Mouse (Mus musculus): Measurements from ENCODE around the gene Fam53b. TPM values are rescaled to one million over a fixed set of nuclear protein-coding genes. Genes with fewer than 3 reads are reported as not detected.

Gene Fam53b
- polyA plus RNA-seq, 1 experiment from 2014 or later: 31.2 TPM

GRCm38 (mm10) chr7:132775333-132775732, 38.4 kb downstream of the Fam53b start:
- no peak overlapping the region for H3K27ac ChIP-seq (ENCODE audit: low read length)
- WGBS: 73% methylated on average over 5 of the region's 5 CpGs
- ATAC-seq (no peak), DNase-seq (ENCODE audit: low spot score) (no peak)
- H3K4me2 ChIP-seq (replicated peaks; ENCODE audit: low read depth, low read length): no peak overlapping the region
- peaks cover 7% of the 10 kb centered on the region; the same call in 1 of the 2 replicates for H3K36me3 ChIP-seq (ENCODE audit: insufficient read depth, low read length)
- H3K9ac ChIP-seq (replicated peaks; ENCODE audit: low read depth): no peak overlapping the region
- no peaks in the 10 kb centered on the region for H3K27me3 ChIP-seq (replicated peaks; ENCODE audit: insufficient read depth, low read length)
- no peak overlapping the region for H3K4me3 ChIP-seq (ENCODE audit: low read depth, low read length)
- TF ChIP-seq EP300 (IDR thresholded peaks at IDR 0.05) (no peak), CTCF (IDR thresholded peaks at IDR 0.05) (no peak)
- no peaks in the 10 kb centered on the region for H3K9me3 ChIP-seq (ENCODE audit: low read length)
- H3K4me1 ChIP-seq (ENCODE audit: insufficient read depth, low read depth, low read length): peaks cover 6% of the 10 kb centered on the region

GRCm38 (mm10) chr7:132773011-132773705, 40.5 kb downstream of the Fam53b start:
- TF ChIP-seq EP300 (IDR thresholded peaks at IDR 0.05): no peak
- no peak for TF ChIP-seq CTCF (IDR thresholded peaks at IDR 0.05)
- no peak for DNase-seq (ENCODE audit: low spot score)
- Histone ChIP-seq H3K4me2 (replicated peaks; ENCODE audit: low read depth, low read length) (no peak overlapping the region), H3K27me3 (replicated peaks; ENCODE audit: insufficient read depth, low read length) (no peaks in the 10 kb centered on the region), H3K36me3 (ENCODE audit: insufficient read depth, low read length) (peaks cover 14% of the 10 kb centered on the region; the same call in 1 of the 2 replicates), H3K9me3 (ENCODE audit: low read length) (no peaks in the 10 kb centered on the region), H3K4me3 (ENCODE audit: low read depth, low read length) (no peak overlapping the region), H3K9ac (replicated peaks; ENCODE audit: low read depth) (no peak overlapping the region), H3K27ac (ENCODE audit: low read length) (no peak overlapping the region), H3K4me1 (ENCODE audit: insufficient read depth, low read depth, low read length) (no peaks in the 10 kb centered on the region)
- no peak for ATAC-seq
- 85% methylated on average over 7 of the region's 7 CpGs for WGBS

DNA sequence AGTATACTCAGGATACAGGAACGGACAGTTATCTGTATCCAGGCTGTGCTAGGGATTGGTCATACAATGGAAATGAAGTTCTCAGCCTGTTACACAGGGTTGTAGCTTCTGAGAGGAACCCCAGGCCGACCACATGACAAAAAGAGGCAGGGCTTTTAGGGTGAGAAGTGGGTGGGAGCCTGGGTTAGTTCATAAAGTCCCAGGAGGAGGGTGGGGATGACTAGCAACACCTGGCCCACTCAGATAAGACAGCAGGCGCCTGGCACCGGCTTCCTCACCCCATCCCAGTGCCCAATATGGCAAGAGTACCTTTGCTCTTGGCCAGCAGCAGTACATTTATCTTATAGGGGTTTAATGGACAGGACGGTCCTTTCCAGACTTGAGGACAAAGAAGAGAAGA, 41.2 kb downstream of the Fam53b start:
- WGBS: 80% methylated on average over 5 of the region's 5 CpGs
- Histone ChIP-seq H3K36me3 (ENCODE audit: insufficient read depth, low read length) (peaks cover 14% of the 10 kb centered on the region; the same call in 1 of the 2 replicates), H3K4me3 (ENCODE audit: low read depth, low read length) (no peak overlapping the region), H3K27ac (ENCODE audit: low read length) (no peak overlapping the region), H3K4me1 (ENCODE audit: insufficient read depth, low read depth, low read length) (no peaks in the 10 kb centered on the region), H3K4me2 (replicated peaks; ENCODE audit: low read depth, low read length) (no peak overlapping the region), H3K27me3 (replicated peaks; ENCODE audit: insufficient read depth, low read length) (no peaks in the 10 kb centered on the region), H3K9me3 (ENCODE audit: low read length) (no peaks in the 10 kb centered on the region), H3K9ac (replicated peaks; ENCODE audit: low read depth) (no peak overlapping the region)
- DNase-seq (ENCODE audit: low spot score) (no peak), ATAC-seq (peak; percentile 37; the same call in 1 of the 2 replicates)
- TF ChIP-seq CTCF (IDR thresholded peaks at IDR 0.05) (no peak), EP300 (IDR thresholded peaks at IDR 0.05) (no peak)

DNA sequence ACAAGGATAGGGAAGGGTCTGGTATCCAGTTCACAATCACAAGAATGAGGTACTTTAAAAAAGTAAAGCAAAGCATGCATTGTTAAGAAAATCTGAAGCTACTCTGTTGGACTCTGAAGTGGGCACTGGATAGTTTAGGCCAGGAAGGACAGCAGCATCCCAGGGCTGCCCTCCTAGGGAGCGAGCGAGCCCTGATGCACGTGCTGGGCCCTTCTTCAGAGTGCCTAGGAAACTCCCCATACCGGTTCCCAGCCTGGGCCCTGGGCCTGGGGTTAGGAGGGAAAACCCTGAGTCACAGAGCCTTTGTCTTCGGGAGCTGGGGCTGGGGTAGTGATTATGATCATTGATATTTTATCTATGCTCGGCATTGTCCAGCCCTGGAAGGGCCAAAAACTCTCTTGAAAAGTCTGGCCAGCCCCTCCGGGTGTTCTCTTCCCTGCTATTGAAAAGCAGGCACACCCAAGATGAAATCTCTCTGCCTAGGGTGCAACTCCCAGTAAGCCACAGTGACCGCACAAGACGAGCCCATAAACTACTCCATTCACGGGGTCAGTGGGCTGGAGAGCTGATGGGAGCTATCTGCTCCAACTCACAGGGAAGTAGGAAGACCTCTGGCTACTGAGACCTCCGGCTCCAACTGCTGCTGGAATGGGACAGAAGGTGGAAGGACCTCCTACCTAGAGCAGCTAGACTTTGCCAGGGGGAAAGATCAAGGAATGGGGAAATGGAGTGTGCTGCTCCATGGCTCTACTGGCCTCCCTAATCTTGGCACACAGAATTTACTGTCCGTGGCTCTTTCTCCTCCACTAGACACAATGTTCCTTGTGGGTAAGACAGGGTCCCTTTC, 45.0 kb downstream of the Fam53b start:
- Histone ChIP-seq H3K9ac (replicated peaks; ENCODE audit: low read depth) (no peak overlapping the region), H3K4me2 (replicated peaks; ENCODE audit: low read depth, low read length) (no peak overlapping the region), H3K9me3 (ENCODE audit: low read length) (no peaks in the 10 kb centered on the region), H3K27me3 (replicated peaks; ENCODE audit: insufficient read depth, low read length) (no peaks in the 10 kb centered on the region), H3K36me3 (ENCODE audit: insufficient read depth, low read length) (peaks cover 14% of the 10 kb centered on the region; the same call in 1 of the 2 replicates), H3K4me3 (ENCODE audit: low read depth, low read length) (no peak overlapping the region), H3K4me1 (ENCODE audit: insufficient read depth, low read depth, low read length) (peaks cover 3% of the 10 kb centered on the region; the same call in 1 of the 2 replicates), H3K27ac (ENCODE audit: low read length) (peak overlapping the region; percentile 11; the same call in 1 of the 2 replicates)
- no peak; the same call in 1 of the 2 replicates for ATAC-seq
- TF ChIP-seq EP300 (IDR thresholded peaks at IDR 0.05) (no peak), CTCF (IDR thresholded peaks at IDR 0.05) (no peak)
- 71% methylated on average over 12 of the region's 12 CpGs for WGBS
- DNase-seq (ENCODE audit: low spot score): no peak

DNA sequence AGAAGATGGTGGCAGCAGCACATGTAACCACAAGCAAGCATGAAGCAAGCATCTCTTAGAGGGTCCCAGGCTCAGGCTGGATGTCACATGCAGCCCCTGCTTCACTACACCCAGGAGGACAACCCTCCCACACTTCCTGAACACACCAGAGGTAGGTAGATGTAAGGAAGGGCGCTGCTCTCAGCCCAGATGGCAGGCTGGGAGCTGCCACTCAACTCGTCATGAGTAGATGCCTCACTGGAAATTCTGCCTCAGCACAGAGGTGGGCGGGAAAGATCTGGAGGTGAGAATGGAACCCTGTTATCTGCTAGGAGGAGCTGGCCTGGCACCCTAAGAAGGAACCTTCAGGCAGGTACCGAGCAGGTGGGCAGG, 45.7 kb downstream of the Fam53b start:
- no peak overlapping the region for H3K9ac ChIP-seq (replicated peaks; ENCODE audit: low read depth)
- no peak for ATAC-seq
- no peak overlapping the region for H3K4me2 ChIP-seq (replicated peaks; ENCODE audit: low read depth, low read length)
- TF ChIP-seq CTCF (IDR thresholded peaks at IDR 0.05) (no peak), EP300 (IDR thresholded peaks at IDR 0.05) (no peak)
- DNase-seq (ENCODE audit: low spot score): no peak
- no peaks in the 10 kb centered on the region for H3K9me3 ChIP-seq (ENCODE audit: low read length)
- peaks cover 14% of the 10 kb centered on the region; the same call in 1 of the 2 replicates for H3K36me3 ChIP-seq (ENCODE audit: insufficient read depth, low read length)
- H3K27ac ChIP-seq (ENCODE audit: low read length): no peak overlapping the region
- WGBS: 68% methylated on average over 4 of the region's 4 CpGs
- no peaks in the 10 kb centered on the region for H3K27me3 ChIP-seq (replicated peaks; ENCODE audit: insufficient read depth, low read length)
- no peak overlapping the region for H3K4me3 ChIP-seq (ENCODE audit: low read depth, low read length)
- H3K4me1 ChIP-seq (ENCODE audit: insufficient read depth, low read depth, low read length): peaks cover 3% of the 10 kb centered on the region; the same call in 1 of the 2 replicates

Measured in lung, postnatal 0 days (tissue).